Mouse (Mus musculus) spleen, embryonic (tissue): ENCODE measurements at regions not wholly inside any gene's neighbourhood (a gene's known extent, or its start where the extent isn't known, plus 50 kb on each side); places are given as distances from the start of the nearest gene placed in this dataset.

Source experiments
- CTCF ChIA-PET: fragments of 350-600 bp; sonication (Branson Sonifier 250); formaldehyde crosslinking; loops from one replicate; lab custom pipeline; 2022; lab: Charles Lee

DNA sequence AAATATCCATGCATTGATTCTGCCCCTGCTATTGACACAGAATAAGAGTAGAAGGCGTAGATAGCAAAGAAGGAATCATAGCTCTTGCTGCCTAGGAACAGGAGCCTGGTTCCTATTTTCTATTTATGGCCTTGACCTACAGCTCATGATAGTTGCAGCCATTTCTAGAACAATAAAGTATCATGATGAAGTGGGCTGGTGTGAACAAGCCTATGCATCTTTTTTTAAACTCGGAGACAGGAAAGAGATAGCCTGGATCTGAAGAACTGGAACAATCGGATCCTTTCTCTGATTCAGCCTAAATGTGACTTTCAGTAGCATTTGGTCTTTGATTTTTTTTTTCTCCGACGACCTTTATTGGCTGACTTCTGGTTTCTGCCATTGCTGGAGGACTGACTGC lies 541.4 kb downstream of the Galc start:
- CTCF ChIA-PET = no interaction called here
